Mouse (Mus musculus) MEL (cell line): ENCODE measurements around the gene Flnc. TPM values are rescaled to one million over a fixed set of nuclear protein-coding genes. Genes with fewer than 3 reads are reported as not detected.

Experiments
- DNase-seq: peaks from one replicate; pipeline ENCODE4 v3.0.0; 2011; ENCODE audit warnings: low read depth, low spot score
- H3K27ac ChIP-seq: 2 replicates; pipeline ENCODE4 v1.5.1; 2012; ENCODE audit warnings: low read depth, mild to moderate bottlenecking, control low read depth, low read length, moderate library complexity; ENCODE audit not compliant: control insufficient read depth
- H3K27me3 ChIP-seq, 2 experiments: fragments of 150-350 bp in 1 of 2; sonication (generic) in 1 of 2; 2 replicates each; pipeline ENCODE4 v1.6.1; 2012; ENCODE audit warnings: low read length in 2 of 2, mild to moderate bottlenecking in 2 of 2, improper control_type of control experiment in 1 of 2, moderate library complexity in 1 of 2; ENCODE audit not compliant: insufficient read depth in 2 of 2, control insufficient read depth in 1 of 2
- H3K36me3 ChIP-seq, 2 experiments: 2 replicates each; pipeline ENCODE4 v1.6.1; 2012 to 2014; ENCODE audit warnings: low read length in 2 of 2, improper control_type of control experiment in 1 of 2, inconsistent platforms in 1 of 2, mild to moderate bottlenecking in 1 of 2; ENCODE audit not compliant: insufficient read depth in 2 of 2, control insufficient read depth in 1 of 2
- H3K4me1 ChIP-seq, 2 experiments: fragments of 150-350 bp in 1 of 2; sonication (generic) in 1 of 2; 2 replicates each; pipeline ENCODE4 v1.6.1; 2012; ENCODE audit warnings: low read length in 2 of 2, improper control_type of control experiment in 1 of 2, mild to moderate bottlenecking in 1 of 2; ENCODE audit not compliant: insufficient read depth in 2 of 2, control insufficient read depth in 1 of 2
- H3K4me3 ChIP-seq, 2 experiments: fragments of 150-350 bp in 1 of 2; sonication (generic) in 1 of 2; 2 replicates each; pipeline ENCODE4 v1.5.1; 2012; ENCODE audit warnings: low read depth in 2 of 2, low read length in 2 of 2, mild to moderate bottlenecking in 2 of 2, moderate library complexity in 2 of 2, control low read depth in 1 of 2, improper control_type of control experiment in 1 of 2; ENCODE audit not compliant: control insufficient read depth in 1 of 2, insufficient read depth in 1 of 2
- H3K79me2 ChIP-seq: 2 replicates; pipeline ENCODE4 v1.6.1; 2012; ENCODE audit warnings: mild to moderate bottlenecking, low read length, moderate library complexity; ENCODE audit not compliant: control insufficient read depth, poor library complexity, insufficient read depth
- H3K9ac ChIP-seq: 2 replicates; pipeline ENCODE4 v1.6.1; 2012; ENCODE audit warnings: low read depth, mild to moderate bottlenecking, control low read depth, low read length, moderate library complexity; ENCODE audit not compliant: control insufficient read depth, poor library complexity, severe bottlenecking
- H3K9me3 ChIP-seq: fragments of 150-350 bp; sonication (generic); replicated peaks from 2 replicates; pipeline ENCODE4 v1.6.1; 2012; ENCODE audit warnings: mild to moderate bottlenecking, low read length, improper control_type of control experiment, moderate library complexity; ENCODE audit not compliant: insufficient read depth
- CHD1 ChIP-seq: IDR thresholded peaks from 2 replicates; pipeline ENCODE4 v1.6.1; 2012; ENCODE audit warnings: low read depth, mild to moderate bottlenecking, inconsistent platforms, low read length, improper control_type of control experiment
- ELF1 ChIP-seq: IDR thresholded peaks from 2 replicates; pipeline ENCODE4 v1.6.1; 2014; ENCODE audit warnings: low read depth, mild to moderate bottlenecking, inconsistent platforms, low read length, improper control_type of control experiment, moderate library complexity
- EP300 ChIP-seq, 2 experiments: IDR thresholded peaks; 2 replicates each; pipeline ENCODE4 v1.6.1; 2011; ENCODE audit warnings: improper control_type of control experiment in 2 of 2, low read length in 2 of 2, low read depth in 1 of 2, mild to moderate bottlenecking in 1 of 2
- ETS1 ChIP-seq: IDR thresholded peaks from 2 replicates; pipeline ENCODE4 v1.6.1; 2012; ENCODE audit warnings: low read depth, mild to moderate bottlenecking, inconsistent platforms, low read length, improper control_type of control experiment, moderate library complexity
- HCFC1 ChIP-seq: IDR thresholded peaks from 2 replicates; pipeline ENCODE4 v1.6.1; 2012; ENCODE audit warnings: low read depth, mild to moderate bottlenecking, inconsistent platforms, low read length, improper control_type of control experiment, moderate library complexity
- JUND ChIP-seq: IDR thresholded peaks from 2 replicates; pipeline ENCODE4 v1.6.1; 2011; ENCODE audit warnings: low read depth, mild to moderate bottlenecking, improper control_type of control experiment, low read length
- KAT2A ChIP-seq: conservative IDR thresholded peaks from 2 replicates; pipeline ENCODE4 v1.6.1; 2012; ENCODE audit warnings: low read depth, low read length, improper control_type of control experiment, inconsistent platforms
- MAFK ChIP-seq: IDR thresholded peaks from 2 replicates; pipeline ENCODE4 v1.6.1; 2011; ENCODE audit warnings: low read depth, mild to moderate bottlenecking, low read length, improper control_type of control experiment, borderline replicate concordance
- MAX ChIP-seq: IDR thresholded peaks from 2 replicates; pipeline ENCODE4 v1.6.1; 2011; ENCODE audit warnings: low read length, improper control_type of control experiment
- MAZ ChIP-seq: IDR thresholded peaks from 2 replicates; pipeline ENCODE4 v1.6.1; 2012; ENCODE audit warnings: low read depth, mild to moderate bottlenecking, inconsistent platforms, low read length, improper control_type of control experiment
- MXI1 ChIP-seq: IDR thresholded peaks from 2 replicates; pipeline ENCODE4 v1.6.1; 2011; ENCODE audit warnings: mild to moderate bottlenecking, low read depth, low read length, improper control_type of control experiment
- MYB ChIP-seq: IDR thresholded peaks from 2 replicates; pipeline ENCODE4 v1.6.1; 2011; ENCODE audit warnings: mild to moderate bottlenecking, low read depth, low read length, improper control_type of control experiment
- POLR2AphosphoS2 ChIP-seq: IDR thresholded peaks from 2 replicates; pipeline ENCODE4 v1.6.1; 2011; ENCODE audit warnings: low read length, improper control_type of control experiment
- POLR2AphosphoS5 ChIP-seq: IDR thresholded peaks from 2 replicates; pipeline ENCODE4 v1.6.1; 2012; ENCODE audit warnings: low read depth, borderline replicate concordance, mild to moderate bottlenecking, inconsistent platforms, low read length, moderate library complexity, mixed read lengths
- RAD21 ChIP-seq: IDR thresholded peaks from 2 replicates; pipeline ENCODE4 v1.6.1; 2011; ENCODE audit warnings: mild to moderate bottlenecking, low read depth, low read length, improper control_type of control experiment
- SIN3A ChIP-seq: IDR thresholded peaks from 2 replicates; pipeline ENCODE4 v1.6.1; 2012; ENCODE audit warnings: low read length, improper control_type of control experiment, inconsistent platforms
- UBTF ChIP-seq: IDR thresholded peaks from 2 replicates; pipeline ENCODE4 v1.6.1; 2012; ENCODE audit warnings: low read depth, mild to moderate bottlenecking, inconsistent platforms, low read length, improper control_type of control experiment, moderate library complexity, borderline replicate concordance; ENCODE audit not compliant: insufficient read depth
- USF1 ChIP-seq: IDR thresholded peaks from 2 replicates; pipeline ENCODE4 v1.6.1; 2014; ENCODE audit warnings: low read depth, mild to moderate bottlenecking, inconsistent platforms, low read length, improper control_type of control experiment, moderate library complexity
- USF2 ChIP-seq, 2 experiments: IDR thresholded peaks; 2 replicates each; pipeline ENCODE4 v1.6.1; 2011 to 2012; ENCODE audit warnings: improper control_type of control experiment in 2 of 2, low read length in 2 of 2, borderline replicate concordance in 1 of 2, inconsistent platforms in 1 of 2, low read depth in 1 of 2, mild to moderate bottlenecking in 1 of 2; ENCODE audit not compliant: insufficient read depth in 1 of 2
- ZNF384 ChIP-seq: IDR thresholded peaks from 2 replicates; pipeline ENCODE4 v1.6.1; 2012; ENCODE audit warnings: low read depth, mild to moderate bottlenecking, inconsistent platforms, low read length, improper control_type of control experiment
- polyA plus RNA-seq, 2 experiments: library from polyadenylated mRNA; stranded (reverse) in 1 of 2; unstranded in 1 of 2; fragments of >175 nt in 1 of 2; fragments of >200 nt in 1 of 2; gene quantifications; 2 replicates each; pipeline versions ENCODE4 v1.2.1 to v1.2.4; 2012; ENCODE audit warnings: low replicate concordance in 2 of 2, low read depth in 1 of 2; ENCODE audit not compliant: insufficient read length in 2 of 2, insufficient read depth in 1 of 2, missing spikeins in 1 of 2
- total RNA-seq: library from RNA; depleted of rRNA; stranded (reverse); fragments of 300-350 nt; gene quantifications from 2 replicates; pipeline ENCODE4 v1.2.3, GENCODE M21; 2012

Gene Flnc
- total and polyA plus RNA-seq, 3 experiments: 0.27 to 0.31 TPM; not detected in 1

DNA sequence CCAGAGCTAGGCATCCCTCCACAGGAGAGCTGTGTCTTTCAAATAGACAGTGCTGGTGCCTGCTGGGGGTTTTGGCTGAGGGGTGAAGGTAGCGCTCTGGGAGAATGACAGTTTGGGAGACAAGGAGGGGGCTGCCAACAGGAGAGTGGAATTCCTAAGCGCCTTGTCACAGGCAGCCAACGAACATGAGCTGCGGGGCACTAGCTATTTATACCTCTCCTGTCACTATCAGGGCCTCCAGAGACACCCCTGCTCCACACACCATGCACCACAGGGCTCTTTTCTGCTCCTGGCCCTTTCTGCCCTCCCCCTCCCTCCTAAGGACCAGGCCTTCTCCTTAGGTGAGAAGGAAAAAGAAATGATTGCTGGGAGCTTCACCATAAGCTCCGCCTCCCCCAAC, 1.6 kb upstream of the Flnc start:
- H3K9me3 ChIP-seq: no peaks in the 10 kb centered on the region
- no peak overlapping the region for H3K4me3 ChIP-seq
- no peak overlapping the region for H3K27ac ChIP-seq
- peaks cover 0 to 3% of the 10 kb centered on the region in 2 experiments; a peak in 1 of 4 replicates for H3K36me3 ChIP-seq
- TF ChIP-seq KAT2A (no peak), ZNF384 (no peak), EP300 (IDR thresholded peaks at IDR 0.05; ENCODE audit: low read depth in 1 of 2, low read length in 2 of 2) (no peak), HCFC1 (no peak), USF2 (IDR thresholded peaks at IDR 0.05; ENCODE audit: borderline replicate concordance in 1 of 2, insufficient read depth in 1 of 2, low read depth in 1 of 2, low read length in 2 of 2) (no peak)
- no peak for DNase-seq
- no peak overlapping the region for H3K9ac ChIP-seq
- H3K79me2 ChIP-seq: no peaks in the 10 kb centered on the region
- H3K4me1 ChIP-seq: peaks cover 0 to 28% of the 10 kb centered on the region in 2 experiments; a peak in 3 of 4 replicates
- no peaks in the 10 kb centered on the region for H3K27me3 ChIP-seq

DNA sequence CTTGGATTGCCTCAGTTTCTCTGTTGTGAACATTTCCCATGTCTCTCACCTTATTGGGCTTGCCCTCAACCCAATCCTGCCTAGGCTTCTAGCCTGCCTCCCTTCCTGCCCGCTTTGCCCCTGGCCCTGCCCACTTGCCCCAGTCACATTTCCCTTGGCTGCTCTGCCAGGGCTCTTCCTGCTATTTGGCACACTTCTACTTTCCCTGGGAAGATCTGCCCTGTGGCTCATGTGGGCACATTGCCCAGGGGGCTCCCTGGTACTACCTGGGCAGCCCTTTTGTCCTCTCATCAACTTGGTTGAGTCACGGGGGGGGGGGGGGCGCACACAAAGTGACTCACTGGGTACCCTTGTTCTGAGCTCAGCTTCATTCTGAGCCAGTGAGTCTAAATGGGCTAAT, 900 bp upstream of the Flnc start:
- Histone ChIP-seq H3K9me3 (no peaks in the 10 kb centered on the region), H3K4me3 (no peak overlapping the region), H3K36me3 (peaks cover 0 to 3% of the 10 kb centered on the region in 2 experiments; a peak in 1 of 4 replicates), H3K27me3 (no peaks in the 10 kb centered on the region), H3K27ac (no peak overlapping the region), H3K79me2 (no peaks in the 10 kb centered on the region), H3K4me1 (peaks cover 0 to 28% of the 10 kb centered on the region in 2 experiments; a peak in 3 of 4 replicates), H3K9ac (no peak overlapping the region)
- no peak for DNase-seq
- TF ChIP-seq MAZ: no peak
- no peak for TF ChIP-seq ETS1
- TF ChIP-seq JUND: no peak
- TF ChIP-seq MXI1: no peak
- no peak for TF ChIP-seq POLR2AphosphoS2
- TF ChIP-seq UBTF: no peak
- TF ChIP-seq CHD1: no peak

GRCm38 (mm10) chr6:29432676-29433037, 399 bp upstream of the Flnc start:
- Histone ChIP-seq H3K4me1 (peaks cover 0 to 28% of the 10 kb centered on the region in 2 experiments; a peak in 3 of 4 replicates), H3K27me3 (no peaks in the 10 kb centered on the region), H3K9me3 (no peaks in the 10 kb centered on the region), H3K9ac (no peak overlapping the region), H3K79me2 (no peaks in the 10 kb centered on the region), H3K27ac (no peak overlapping the region), H3K4me3 (no peak overlapping the region), H3K36me3 (peaks cover 0 to 3% of the 10 kb centered on the region in 2 experiments; a peak in 1 of 4 replicates)
- DNase-seq: no peak
- TF ChIP-seq SIN3A: no peak
- no peak for TF ChIP-seq POLR2AphosphoS2
- TF ChIP-seq RAD21: no peak
- no peak for TF ChIP-seq POLR2AphosphoS5
- no peak for TF ChIP-seq MAFK
- TF ChIP-seq ELF1: no peak
- no peak for TF ChIP-seq MYB
- no peak for TF ChIP-seq USF1
- no peak for TF ChIP-seq MAX
